Comparison of ENCODE assay signal across 8 mouse cellular contexts in genomic region chr13:8871314-8871962, GRCm38 (mm10). TPM values are rescaled to one million over a fixed set of nuclear protein-coding genes. Genes with fewer than 3 reads are reported as not detected.
DNase-seq lines count a peak whose midpoint lies in the region; ATAC-seq and TF ChIP-seq lines count a peak whose summit lies in the region.

TSS of gene Wdr37 (minus strand) at chr13:8871909.

- H3K27me3 ChIP-seq in intestine, embryonic 16.5 days (replicated peaks; ENCODE audit: control insufficient read depth, insufficient read depth, low read length): no peaks in the 10 kb centered on the region
- no peaks in the 10 kb centered on the region for H3K27me3 ChIP-seq in limb, embryonic 12.5 days

- peaks cover 4% of the 10 kb centered on the region for H3K4me1 ChIP-seq in cortical plate, adult 2 months (ENCODE audit: control insufficient read depth, insufficient read depth, low read length)
- H3K4me1 ChIP-seq in intestine, embryonic 16.5 days (ENCODE audit: control insufficient read depth, insufficient read depth, low read length): peaks cover 6% of the 10 kb centered on the region
- peaks cover 8% of the 10 kb centered on the region for H3K4me1 ChIP-seq in limb, embryonic 12.5 days (replicated peaks)

- under 1% methylated on average over 18 of the region's 18 CpGs for WGBS in intestine, embryonic 16.5 days
- 1% methylated on average over 18 of the region's 18 CpGs for WGBS in limb, embryonic 12.5 days

- H3K36me3 ChIP-seq in intestine, embryonic 16.5 days (ENCODE audit: control insufficient read depth, insufficient read depth, low read length): no peaks in the 10 kb centered on the region
- peaks cover 4% of the 10 kb centered on the region; the same call in 1 of the 2 replicates for H3K36me3 ChIP-seq in limb, embryonic 12.5 days

- TF ChIP-seq POLR2A in cortical plate, adult 2 months (IDR thresholded peaks at IDR 0.05; ENCODE audit: extremely low read depth, insufficient read depth, low read length): peak; percentile 91

- H3K9me3 ChIP-seq in intestine, embryonic 16.5 days (ENCODE audit: control insufficient read depth, low read length): no peaks in the 10 kb centered on the region
- H3K9me3 ChIP-seq in limb, embryonic 12.5 days: no peaks in the 10 kb centered on the region

- ATAC-seq in intestine, embryonic 16.5 days: peak; percentile 86
- ATAC-seq in limb, embryonic 12.5 days (ENCODE audit: insufficient number of reproducible peaks, insufficient read depth, low FRiP score, low TSS enrichment, low read depth): 0 out of 2 replicates have a peak, but pooled peaks have one; percentile 11
- ATAC-seq in monocyte, adult 5-6 weeks (replicated peaks; ENCODE audit: insufficient number of reproducible peaks, low FRiP score, low TSS enrichment, poor library complexity, severe bottlenecking): no peak; the same call in 1 of the 2 replicates

- no peak for TF ChIP-seq CTCF in cortical plate, adult 2 months (IDR thresholded peaks at IDR 0.05; ENCODE audit: extremely low read depth, insufficient read depth, low read length)

- peak within 1 kb of the TSS; percentile 90 for H3K9ac ChIP-seq in intestine, embryonic 16.5 days (ENCODE audit: low read depth, low read length)
- H3K9ac ChIP-seq in limb, embryonic 12.5 days (replicated peaks): peak within 1 kb of the TSS; percentile 77

- H3K27ac ChIP-seq in cortical plate, adult 2 months (ENCODE audit: insufficient read depth, low read length): peak within 1 kb of the TSS; percentile 98
- peak within 1 kb of the TSS; percentile 100 for H3K27ac ChIP-seq in intestine, embryonic 16.5 days (ENCODE audit: low read length)
- H3K27ac ChIP-seq in limb, embryonic 12.5 days: peak within 1 kb of the TSS; percentile 98

- DNase-seq in urinary bladder, adult 2 months (ENCODE audit: low spot score): no peak
- no peak for DNase-seq in urinary bladder, postnatal 25 days (ENCODE audit: low spot score)
- DNase-seq in gonadal fat pad, adult 2 months (ENCODE audit: low read depth): no peak
- DNase-seq in spleen, adult 18-20 months: no peak

- H3K4me2 ChIP-seq in intestine, embryonic 16.5 days (ENCODE audit: low read depth, low read length): peak within 1 kb of the TSS; percentile 77
- H3K4me2 ChIP-seq in limb, embryonic 12.5 days: peak within 1 kb of the TSS; percentile 73

- peak within 1 kb of the TSS; percentile 98 for H3K4me3 ChIP-seq in cortical plate, adult 2 months (ENCODE audit: insufficient read depth, low read length)
- peak within 1 kb of the TSS; percentile 80 for H3K4me3 ChIP-seq in intestine, embryonic 16.5 days (ENCODE audit: low read length)
- H3K4me3 ChIP-seq in limb, embryonic 12.5 days (replicated peaks): peak within 1 kb of the TSS; percentile 83

RNA-seq across cellular contexts. Expression of gene Wdr37, which starts in this region (rescaled TPM):
- polyA plus RNA-seq in urinary bladder, adult 2 months (2012; rRNA removed): 12.3 and 12.4 TPM in 2 replicates
- polyA plus RNA-seq in cortical plate, adult 2 months (2012; rRNA removed): 41.3 and 47.5 TPM in 2 replicates
- 14.4 and 14.8 TPM in 2 replicates for polyA plus RNA-seq in gonadal fat pad, adult 2 months (2012; rRNA removed)
- 13.3 and 13.6 TPM in 2 replicates for polyA plus RNA-seq in intestine, embryonic 16.5 days (2015; fragmentation: Nextera tagmentation; extraction: Ambion mirVana)
- polyA plus RNA-seq in limb, embryonic 12.5 days (2016; fragmentation: Nextera tagmentation; extraction: Ambion mirVana): 31.0 and 31.2 TPM in 2 replicates
- 59.4 to 77.2 TPM (median 65.0 TPM) in 3 replicates for total RNA-seq in monocyte, adult 5-6 weeks (2017)
